Mouse (Mus musculus) forebrain, postnatal 0 days (tissue): Measurements from ENCODE around the gene 2310079G19Rik. TPM values are rescaled to one million over a fixed set of nuclear protein-coding genes. Genes with fewer than 3 reads are reported as not detected.

Experiments used
- ATAC-seq: fragments of 200-750 bp; cut with Nextera tagmentation; 2 replicates; pipeline ENCODE4 v1.8.0; 2017; ENCODE audit warnings: mild to moderate bottlenecking, moderate library complexity
- DNase-seq: peaks from one replicate; pipeline ENCODE4 v3.0.0-alpha.2; 2015
- H3K27ac ChIP-seq: fragments of 300-500 bp; sonication (generic); 2 replicates; pipeline ENCODE4 v1.5.1; 2014; ENCODE audit warnings: low read depth, mild to moderate bottlenecking, antibody characterized with exemption, low read length, moderate library complexity, mixed read lengths
- H3K27me3 ChIP-seq: fragments of 300-500 bp; sonication (generic); 2 replicates; pipeline ENCODE4 v1.6.1; 2014; ENCODE audit warnings: mild to moderate bottlenecking, low read length, mixed read lengths; ENCODE audit not compliant: insufficient read depth
- H3K36me3 ChIP-seq: fragments of 300-500 bp; sonication (generic); 2 replicates; pipeline ENCODE4 v1.6.1; 2014; ENCODE audit warnings: mild to moderate bottlenecking, moderate library complexity; ENCODE audit not compliant: insufficient read depth
- H3K4me1 ChIP-seq: fragments of 300-500 bp; sonication (generic); 2 replicates; pipeline ENCODE4 v1.6.1; 2014; ENCODE audit warnings: antibody characterized with exemption; ENCODE audit not compliant: insufficient read depth
- H3K4me2 ChIP-seq: fragments of 300-500 bp; sonication (generic); 2 replicates; pipeline ENCODE4 v1.6.1; 2014; ENCODE audit warnings: low read depth, mild to moderate bottlenecking, moderate library complexity
- H3K4me3 ChIP-seq: fragments of 300-500 bp; sonication (generic); 2 replicates; pipeline ENCODE4 v1.5.1; 2014; ENCODE audit warnings: low read depth, low read length, mixed read lengths
- H3K9ac ChIP-seq: fragments of 300-500 bp; sonication (generic); 2 replicates; pipeline ENCODE4 v1.6.1; 2014; ENCODE audit warnings: mild to moderate bottlenecking
- H3K9me3 ChIP-seq: fragments of 300-500 bp; sonication (generic); 2 replicates; pipeline ENCODE4 v1.6.1; 2016; ENCODE audit warnings: low read length
- CTCF ChIP-seq: sonication (generic); IDR thresholded peaks from 2 replicates; pipeline ENCODE4 v1.5.1; 2016; ENCODE audit warnings: antibody characterized with exemption, control low read depth, low read depth
- WGBS: fragments of 180-500 bp; shearing (Covaris S2); extraction: QIAGEN DNeasy Blood & Tissue Kit; methylation state at CpG from one replicate; pipeline ENCODE4 v1.1.7; 2014; 5-methylcytosine and 5-hydroxymethylcytosine counted together
- polyA plus RNA-seq: library from polyadenylated mRNA; unstranded; fragments of >200 nt; fragmentation: Nextera tagmentation; extraction: Ambion mirVana; gene quantifications from 2 replicates; pipeline ENCODE4 v1.2.1, GENCODE M21; 2015
- total RNA-seq: library from RNA; depleted of rRNA; stranded (reverse); fragments of >200 nt; gene quantifications from 2 replicates; pipeline ENCODE4 v1.2.3, GENCODE M21; 2014; rRNA removed

2310079G19Rik gene
- not detected in 2 replicates for total RNA-seq
- polyA plus RNA-seq = not detected in 2 replicates

DNA sequence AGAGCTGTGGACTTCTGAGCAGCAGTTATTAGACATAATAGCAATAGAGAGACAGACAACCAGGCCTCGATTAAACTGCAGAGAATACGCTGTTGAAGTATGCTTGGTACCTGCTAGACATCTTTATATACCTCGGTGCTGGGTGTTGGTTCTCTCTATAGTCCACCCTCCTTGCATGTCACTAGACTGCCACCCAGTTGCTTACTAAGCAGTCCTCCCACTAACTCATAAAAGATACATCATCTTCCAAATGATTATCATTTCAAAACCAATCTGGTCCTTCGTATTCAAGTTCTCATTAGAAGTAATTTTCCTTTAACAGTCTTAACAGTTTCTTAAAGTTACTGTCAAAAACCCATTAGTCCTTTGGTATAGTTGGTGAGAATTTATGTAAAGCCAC lies at the start of gene 2310079G19Rik:
2310079G19Rik (minus strand) TSS at position 101 of the 400 bp plus-strand sequence.
- no peak for TF ChIP-seq CTCF
- WGBS = 92% methylated on average over 4 of the region's 4 CpGs
- Histone ChIP-seq H3K36me3 (no peaks in the 10 kb centered on the region), H3K4me1 (no peaks in the 10 kb centered on the region), H3K9me3 (no peaks in the 10 kb centered on the region), H3K4me3 (no peak within 1 kb of the TSS), H3K4me2 (no peak within 1 kb of the TSS), H3K27ac (no peak within 1 kb of the TSS), H3K27me3 (no peaks in the 10 kb centered on the region), H3K9ac (no peak within 1 kb of the TSS)
- no peak for DNase-seq
- ATAC-seq = no peak

DNA sequence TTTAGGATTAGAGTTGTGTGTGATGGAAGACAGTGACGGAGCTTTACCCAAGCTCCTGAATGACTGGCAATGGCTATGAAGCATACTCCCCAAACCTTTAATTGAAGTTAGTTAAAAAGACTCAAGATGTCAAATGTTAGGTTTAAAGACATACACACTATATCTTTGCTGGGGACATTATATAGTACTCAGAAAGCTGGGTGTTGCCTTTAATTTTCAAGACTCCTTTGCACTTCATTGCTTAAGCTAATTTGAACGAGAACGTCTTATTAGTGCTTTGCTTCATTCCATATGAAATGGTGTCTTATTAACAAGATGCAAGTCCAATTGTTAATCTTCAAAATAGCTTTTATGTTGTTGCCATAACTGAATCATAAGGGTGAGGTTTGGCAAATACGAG lies 44.1 kb upstream of the 2310079G19Rik start, which contains the start of gene Krtap27-1:
Krtap27-1 (minus strand) TSS at position 101 of the 400 bp plus-strand sequence.
- Histone ChIP-seq H3K4me1 (no peaks in the 10 kb centered on the region), H3K27ac (no peak within 1 kb of the TSS), H3K9ac (no peak within 1 kb of the TSS), H3K36me3 (no peaks in the 10 kb centered on the region), H3K4me3 (no peak within 1 kb of the TSS), H3K9me3 (no peaks in the 10 kb centered on the region), H3K27me3 (no peaks in the 10 kb centered on the region), H3K4me2 (no peak within 1 kb of the TSS)
- ATAC-seq = no peak
- TF ChIP-seq CTCF = no peak
- DNase-seq = no peak
- WGBS = 87% methylated on average over 4 of the region's 4 CpGs

DNA sequence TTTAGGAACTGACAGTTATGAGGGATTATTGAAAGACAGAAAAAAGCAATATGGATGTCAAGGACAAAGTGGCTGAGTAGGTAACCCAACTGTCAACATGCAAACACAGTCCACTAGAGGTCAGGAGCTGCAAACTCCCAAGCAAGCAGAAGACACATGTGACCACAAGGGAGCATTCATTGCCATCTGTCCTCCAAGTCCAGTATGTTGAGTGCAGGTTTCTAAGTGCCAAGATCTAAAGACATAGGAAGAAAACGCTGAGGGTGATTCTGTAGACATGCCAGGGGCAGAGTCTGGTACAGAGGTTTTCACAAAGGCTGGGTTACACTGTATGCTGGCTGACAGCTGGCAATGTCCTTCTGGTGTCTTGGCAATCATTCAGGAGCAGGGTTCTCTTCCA lies 30.0 kb upstream of the 2310079G19Rik start:
- H3K4me1 ChIP-seq = no peaks in the 10 kb centered on the region
- 28% methylated on average over 1 of the region's 1 CpGs for WGBS
- H3K9ac ChIP-seq = no peak overlapping the region
- H3K36me3 ChIP-seq = no peaks in the 10 kb centered on the region
- peak; percentile 47; the same call in 1 of the 2 replicates for ATAC-seq
- no peak overlapping the region for H3K27ac ChIP-seq
- no peaks in the 10 kb centered on the region for H3K27me3 ChIP-seq
- H3K9me3 ChIP-seq = no peaks in the 10 kb centered on the region
- TF ChIP-seq CTCF = peak; percentile 47
- no peak overlapping the region for H3K4me2 ChIP-seq
- no peak overlapping the region for H3K4me3 ChIP-seq
- no peak for DNase-seq

DNA sequence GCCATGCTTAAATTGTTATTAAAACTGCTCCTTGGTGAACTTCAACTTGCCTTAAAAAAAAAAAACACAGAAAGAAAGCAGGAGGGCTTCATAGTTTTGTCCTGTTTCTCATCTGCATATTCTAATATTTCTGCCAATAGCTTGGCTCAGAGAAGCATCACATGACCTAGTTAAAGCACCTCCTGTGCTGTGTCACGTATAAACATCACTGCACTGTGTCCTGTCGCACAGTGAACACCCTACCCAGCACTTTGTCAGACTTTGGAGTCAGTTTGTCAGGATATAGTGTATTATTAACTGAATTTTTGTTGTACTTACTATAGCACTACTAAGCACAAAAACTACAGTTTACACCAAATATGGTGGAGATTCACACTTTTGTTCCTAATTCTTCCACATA lies 24.5 kb upstream of the 2310079G19Rik start:
- Histone ChIP-seq H3K27me3 (no peaks in the 10 kb centered on the region), H3K4me3 (no peak overlapping the region), H3K4me1 (no peaks in the 10 kb centered on the region), H3K9me3 (no peaks in the 10 kb centered on the region), H3K36me3 (no peaks in the 10 kb centered on the region), H3K9ac (no peak overlapping the region), H3K4me2 (no peak overlapping the region), H3K27ac (no peak overlapping the region)
- WGBS = 71% methylated on average over 2 of the region's 2 CpGs
- no peak for ATAC-seq
- no peak for DNase-seq
- no peak for TF ChIP-seq CTCF

DNA sequence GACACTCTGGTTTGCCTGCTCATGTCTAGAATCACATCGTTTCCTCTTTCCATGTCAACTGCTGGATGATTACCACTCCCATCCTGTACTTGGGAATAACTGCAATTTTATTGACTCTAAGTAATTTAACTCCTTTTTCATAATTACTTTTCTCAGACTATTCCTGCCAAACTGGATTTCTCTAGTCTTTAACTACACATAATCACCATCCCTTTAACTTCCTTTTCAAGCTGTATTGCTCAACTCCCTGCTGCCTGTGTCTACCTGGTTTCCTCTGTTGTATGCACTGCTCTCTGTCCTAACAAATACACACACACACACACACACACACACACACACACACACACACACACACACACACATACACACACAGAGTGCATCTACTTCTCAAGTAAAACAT lies 23.6 kb upstream of the 2310079G19Rik start:
- H3K27ac ChIP-seq = no peak overlapping the region
- H3K4me2 ChIP-seq = no peak overlapping the region
- no peaks in the 10 kb centered on the region for H3K4me1 ChIP-seq
- 84% methylated on average over 1 of the region's 1 CpGs for whole genome bisulfite sequencing
- ATAC-seq (no peak), DNase-seq (no peak)
- no peaks in the 10 kb centered on the region for H3K27me3 ChIP-seq
- no peaks in the 10 kb centered on the region for H3K9me3 ChIP-seq
- TF ChIP-seq CTCF = no peak
- H3K4me3 ChIP-seq = no peak overlapping the region
- H3K36me3 ChIP-seq = no peaks in the 10 kb centered on the region
- no peak overlapping the region for H3K9ac ChIP-seq

DNA sequence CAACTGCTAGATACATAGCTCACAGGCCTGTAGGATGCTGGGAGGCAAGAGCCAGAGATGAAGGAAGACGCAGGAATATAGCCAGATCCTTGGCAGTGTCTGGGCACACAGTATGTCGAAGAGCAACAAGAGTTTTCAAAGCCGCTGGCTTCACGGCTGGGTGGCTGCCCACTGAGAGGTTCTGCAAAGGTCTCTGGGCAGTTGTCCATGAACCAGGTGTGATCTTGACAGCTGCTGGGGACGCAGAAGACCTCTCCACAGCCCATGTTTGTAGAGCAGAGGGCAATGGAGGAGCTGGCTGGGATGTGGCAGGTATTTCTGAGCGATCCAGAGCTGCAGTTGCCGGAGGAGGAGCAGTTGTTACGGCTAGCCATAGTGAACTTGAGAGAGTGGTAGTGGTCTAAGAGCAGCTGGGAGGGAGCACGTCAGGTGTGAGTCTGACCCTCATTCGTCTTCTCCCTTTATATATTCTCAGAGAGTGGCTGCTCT lies 19.9 kb upstream of the 2310079G19Rik start, which contains the start of gene Krtap26-1:
Krtap26-1 (minus strand) TSS at position 439 of the 489 bp plus-strand sequence.
- no peaks in the 10 kb centered on the region for H3K36me3 ChIP-seq
- H3K27me3 ChIP-seq = no peaks in the 10 kb centered on the region
- no peak within 1 kb of the TSS for H3K27ac ChIP-seq
- H3K4me1 ChIP-seq = no peaks in the 10 kb centered on the region
- no peak for ATAC-seq
- 89% methylated on average over 10 of the region's 10 CpGs for WGBS
- H3K9ac ChIP-seq = no peak within 1 kb of the TSS
- DNase-seq = no peak
- H3K9me3 ChIP-seq = no peaks in the 10 kb centered on the region
- no peak within 1 kb of the TSS for H3K4me3 ChIP-seq
- no peak for TF ChIP-seq CTCF
- no peak within 1 kb of the TSS for H3K4me2 ChIP-seq

DNA sequence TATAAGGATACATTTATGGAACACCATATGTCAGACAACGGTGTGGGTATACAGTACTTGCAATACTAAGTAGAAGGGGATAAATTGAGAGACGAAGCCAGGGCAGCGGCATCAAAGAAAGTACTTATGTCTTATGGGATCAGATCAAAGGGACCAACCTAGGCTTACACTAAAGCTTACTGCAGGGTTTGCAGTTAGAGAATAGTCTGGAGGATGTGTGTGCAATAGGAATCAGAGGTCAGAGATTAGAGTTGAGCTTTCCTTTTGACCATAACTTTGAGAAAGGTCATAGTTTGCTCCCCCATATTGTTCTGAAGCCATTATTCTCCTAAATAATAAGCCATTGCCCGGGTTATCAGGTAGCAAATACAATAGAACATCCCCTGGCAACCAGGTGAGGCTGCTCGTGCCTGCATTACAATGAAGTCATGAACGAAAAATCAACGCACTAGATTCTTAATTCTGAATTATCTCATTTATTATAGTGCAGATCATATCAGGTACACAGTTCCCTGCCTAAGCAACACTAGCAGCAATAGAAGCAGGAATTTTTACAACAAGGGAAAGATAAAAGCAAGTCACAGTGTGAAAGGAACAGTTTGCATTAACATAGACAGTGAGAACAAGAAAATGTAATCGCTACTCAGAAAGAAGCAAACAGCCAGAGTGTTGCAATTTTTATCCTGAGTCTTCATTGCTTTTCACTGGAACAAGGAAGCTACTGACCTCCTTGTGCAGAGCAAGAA lies 19.1 kb upstream of the 2310079G19Rik start:
- Histone ChIP-seq H3K27ac (no peak overlapping the region), H3K9ac (no peak overlapping the region), H3K36me3 (no peaks in the 10 kb centered on the region), H3K4me1 (no peaks in the 10 kb centered on the region), H3K9me3 (no peaks in the 10 kb centered on the region), H3K27me3 (no peaks in the 10 kb centered on the region), H3K4me3 (no peak overlapping the region), H3K4me2 (no peak overlapping the region)
- ATAC-seq = no peak
- TF ChIP-seq CTCF = no peak
- no peak for DNase-seq
- WGBS = 72% methylated on average over 8 of the region's 8 CpGs
